Mouse (Mus musculus): ENCODE data around the gene Arid4a.

DNA sequence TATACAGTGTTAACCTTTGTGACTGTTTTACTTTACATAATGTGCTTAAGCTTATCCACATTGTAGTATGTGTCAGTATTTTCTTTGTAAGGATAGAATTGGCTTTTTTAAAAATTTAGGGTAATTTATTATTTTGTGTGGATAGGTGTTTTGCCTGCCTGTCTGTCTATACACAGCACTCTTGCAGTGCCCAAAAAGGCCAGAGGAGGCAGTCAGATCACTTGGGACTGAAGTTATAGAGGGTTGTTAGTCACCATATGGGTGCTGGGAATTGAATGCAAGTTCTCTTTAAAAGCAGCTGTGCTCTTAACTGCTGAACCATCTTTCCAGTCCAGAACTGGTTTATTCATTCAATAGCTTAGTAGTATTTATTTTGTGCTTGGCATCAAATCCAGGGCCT is 125.4 kb downstream of the Arid4a start:
- TF ChIP-seq CTCF (IDR thresholded peaks at IDR 0.05; ENCODE audit: insufficient read depth, low read depth, low read length) (no peak), POLR2A (IDR thresholded peaks at IDR 0.05; ENCODE audit: insufficient read depth, low read depth, low read length) (no peak)
